Mouse (Mus musculus) large intestine, adult 2 months (tissue): ENCODE measurements around the gene Rprd1b. TPM values are rescaled to one million over a fixed set of nuclear protein-coding genes. Genes with fewer than 3 reads are reported as not detected.
"Not testable (repeated sequence)": the region's sequence is repeated elsewhere in the genome, so short reads cannot be mapped to it uniquely, and the experiment has no call there.

ENCODE experiments used
- DNase-seq: peaks from one replicate; pipeline ENCODE4 v3.0.0-alpha.2; 2012; ENCODE audit warnings: low read depth, low spot score
- WGBS: fragments of 180-500 bp; shearing (Covaris S2); methylation state at CpG from one replicate; pipeline ENCODE4 v1.1.7; 2018; 5-methylcytosine and 5-hydroxymethylcytosine counted together
- polyA plus RNA-seq: library from polyadenylated mRNA; depleted of rRNA; stranded (reverse); fragments of >200 nt; gene quantifications from 2 replicates; pipeline ENCODE4 v1.2.3, GENCODE M21; 2012

The Rprd1b gene
- polyA plus RNA-seq, 1 experiment = 16.9 TPM

GRCm38 (mm10) chr2:158037571-158037970 is 9.3 kb downstream of the Rprd1b start:
- 93% methylated on average over 1 of the region's 1 CpGs for WGBS
- DNase-seq = no peak

- 31% methylated on average over 1 of the region's 1 CpGs for WGBS
- no peak for DNase-seq
These were observed 11.4 kb downstream of the Rprd1b start for GRCm38 (mm10) chr2:158039662-158040061.

GRCm38 (mm10) chr2:158040396-158040795 is 12.1 kb downstream of the Rprd1b start:
- DNase-seq = no peak
- 63% methylated on average over 2 of the region's 2 CpGs for WGBS

- WGBS = 89% methylated on average over 8 of the region's 8 CpGs
These were observed 15.2 kb downstream of the Rprd1b start for GRCm38 (mm10) chr2:158043504-158043903.

GRCm38 (mm10) chr2:158046186-158046585 is 17.9 kb downstream of the Rprd1b start:
- DNase-seq = no peak
- 49% methylated on average over 4 of the region's 4 CpGs for WGBS

More at GRCm38 (mm10) chr2:158043504-158043903, 15.2 kb downstream of the Rprd1b start:
- DNase-seq = no peak

- DNase-seq = no peak
- WGBS = 33% methylated on average over 3 of the region's 3 CpGs
These were observed 19.6 kb downstream of the Rprd1b start for GRCm38 (mm10) chr2:158047903-158048302.

- no peak for DNase-seq
- 100% methylated on average over 1 of the region's 1 CpGs for WGBS
These were observed 20.4 kb downstream of the Rprd1b start for GRCm38 (mm10) chr2:158048718-158049117.

GRCm38 (mm10) chr2:158050116-158050515 is 21.8 kb downstream of the Rprd1b start:
- WGBS = 92% methylated on average over 8 of the region's 8 CpGs
- no peak for DNase-seq

GRCm38 (mm10) chr2:158054596-158054995 is 26.3 kb downstream of the Rprd1b start:
- WGBS = 87% methylated on average over 3 of the region's 3 CpGs

GRCm38 (mm10) chr2:158055383-158055782 is 27.1 kb downstream of the Rprd1b start:
- 89% methylated on average over 8 of the region's 8 CpGs for WGBS

More at GRCm38 (mm10) chr2:158054596-158054995, 26.3 kb downstream of the Rprd1b start:
- no peak for DNase-seq

GRCm38 (mm10) chr2:158057030-158057429 is 28.7 kb downstream of the Rprd1b start:
- no peak for DNase-seq
- WGBS = 84% methylated on average over 3 of the region's 3 CpGs

More at GRCm38 (mm10) chr2:158055383-158055782, 27.1 kb downstream of the Rprd1b start:
- not testable (repeated sequence) for DNase-seq

- no peak for DNase-seq
- 64% methylated on average over 10 of the region's 10 CpGs for WGBS
These were observed 30.2 kb downstream of the Rprd1b start for GRCm38 (mm10) chr2:158058534-158058933.

GRCm38 (mm10) chr2:158059666-158060105 is 31.4 kb downstream of the Rprd1b start:
- WGBS = 82% methylated on average over 8 of the region's 8 CpGs
- DNase-seq = no peak

GRCm38 (mm10) chr2:158063036-158063435 is 34.7 kb downstream of the Rprd1b start:
- no peak for DNase-seq
- 83% methylated on average over 3 of the region's 3 CpGs for WGBS

- DNase-seq = no peak
- 34% methylated on average over 3 of the region's 3 CpGs for WGBS
These were observed 36.3 kb downstream of the Rprd1b start for GRCm38 (mm10) chr2:158064571-158065048.

GRCm38 (mm10) chr2:158065064-158065463 is 36.8 kb downstream of the Rprd1b start:
- WGBS = 70% methylated on average over 5 of the region's 5 CpGs
- DNase-seq = no peak

GRCm38 (mm10) chr2:158066456-158066855 is 38.2 kb downstream of the Rprd1b start:
- DNase-seq = no peak

- no peak for DNase-seq
- 94% methylated on average over 5 of the region's 5 CpGs for whole genome bisulfite sequencing
These were observed 39.0 kb downstream of the Rprd1b start for GRCm38 (mm10) chr2:158067260-158067824.

GRCm38 (mm10) chr2:158068444-158068971 is 40.2 kb downstream of the Rprd1b start:
- DNase-seq = no peak

- DNase-seq = peak; percentile 69
- 21% methylated on average over 3 of the region's 3 CpGs for WGBS
These were observed 42.8 kb downstream of the Rprd1b start for GRCm38 (mm10) chr2:158070885-158071632.

GRCm38 (mm10) chr2:158071633-158071995 is 43.3 kb downstream of the Rprd1b start:
- DNase-seq = no peak
- 51% methylated on average over 5 of the region's 5 CpGs for WGBS
